Mouse (Mus musculus): ENCODE results near the gene Ddx4.

DNA sequence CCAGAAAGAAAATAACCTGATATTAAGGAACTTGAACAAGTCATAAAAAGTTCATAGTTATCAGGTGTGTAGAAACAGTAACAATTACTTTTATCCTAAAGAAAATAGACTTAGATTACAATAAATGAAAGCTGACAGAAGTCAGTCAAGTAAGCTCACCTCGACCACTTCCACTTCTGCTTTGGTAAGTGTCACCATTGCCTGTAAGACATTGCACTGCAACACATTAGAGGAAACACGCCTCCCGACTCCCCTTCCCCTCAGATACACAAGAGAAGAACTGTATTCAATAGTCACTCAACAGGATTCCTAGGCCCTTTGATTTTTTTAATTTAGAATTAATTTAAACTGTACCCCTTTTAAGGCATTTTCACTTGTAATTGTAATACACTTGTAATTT, 27.7 kb downstream of the Ddx4 start:
- TF ChIP-seq CTCF (IDR thresholded peaks at IDR 0.05; ENCODE audit: insufficient read depth, low read length) (no peak), POLR2A (IDR thresholded peaks at IDR 0.05; ENCODE audit: borderline replicate concordance, extremely low read depth, low read depth, low read length) (no peak)

Measured in lung, adult 2 months (tissue).